Mouse (Mus musculus): Measurements from ENCODE around the gene Spsb2. TPM values are rescaled to one million over a fixed set of nuclear protein-coding genes. Genes with fewer than 3 reads are reported as not detected.

Gene Spsb2
- total and polyA plus RNA-seq, 2 experiments from 2014 or later: 7.3 to 9.6 TPM

GRCm38 (mm10) chr6:124768704-124769044 is 39.8 kb upstream of the Spsb2 start:
- H3K4me1 ChIP-seq (ENCODE audit: insufficient read depth, low read length): peaks cover 19% of the 10 kb centered on the region
- H3K27ac ChIP-seq: peak overlapping the region; percentile 78
- WGBS: 5% methylated on average over 9 of the region's 9 CpGs
- H3K36me3 ChIP-seq (ENCODE audit: insufficient read depth, low read length): no peaks in the 10 kb centered on the region
- H3K9me3 ChIP-seq (ENCODE audit: low read length): no peaks in the 10 kb centered on the region
- ATAC-seq (peak; percentile 13), DNase-seq (ENCODE audit: low spot score) (no peak)
- TF ChIP-seq CTCF (IDR thresholded peaks at IDR 0.05; ENCODE audit: low read depth): no peak
- H3K27me3 ChIP-seq (ENCODE audit: insufficient read depth, low read length): no peaks in the 10 kb centered on the region
- peak overlapping the region; percentile 74 for H3K9ac ChIP-seq (replicated peaks; ENCODE audit: low read length)
- H3K4me3 ChIP-seq (ENCODE audit: low read length): peak overlapping the region; percentile 59
- peak overlapping the region; percentile 75 for H3K4me2 ChIP-seq (ENCODE audit: low read depth, low read length)

DNA sequence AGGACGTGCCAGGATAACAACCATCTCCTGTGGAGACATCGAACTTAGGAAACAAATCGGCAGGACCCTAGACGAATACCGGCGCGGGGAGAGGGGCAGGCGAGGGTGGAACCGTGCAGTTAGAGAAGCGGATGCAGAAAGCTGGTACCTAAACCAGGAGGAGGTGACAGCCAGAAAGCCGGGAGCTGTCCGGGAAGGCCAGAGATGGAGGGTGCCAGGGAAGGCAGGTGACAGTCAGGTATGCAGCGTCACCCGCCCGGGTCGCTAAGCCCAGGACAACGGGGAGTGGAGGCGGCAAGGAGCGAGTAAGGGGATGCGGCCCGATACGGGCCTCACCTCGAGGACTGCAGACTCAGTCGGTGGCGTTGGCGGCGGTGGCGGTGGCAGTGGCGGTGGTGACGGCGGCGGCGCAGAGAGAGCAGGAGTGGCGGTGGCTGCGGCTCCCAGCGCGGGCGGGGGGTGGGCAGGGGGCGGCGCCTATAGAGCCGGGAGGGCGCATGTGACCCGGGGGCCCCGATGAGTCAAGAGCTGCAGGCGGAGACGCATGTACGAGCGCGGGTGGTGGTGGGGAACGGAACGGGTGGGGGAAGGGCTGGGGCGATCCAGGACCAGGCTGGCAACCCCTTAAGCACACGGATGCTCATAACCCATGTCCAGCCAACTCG is 39.2 kb upstream of the Spsb2 start, which contains the start of gene Eno2:
TSS of gene Eno2 (minus strand) at position 573 of the 665 bp plus-strand sequence.
- H3K4me1 ChIP-seq (ENCODE audit: insufficient read depth, low read length): peaks cover 19% of the 10 kb centered on the region
- H3K4me2 ChIP-seq (ENCODE audit: low read depth, low read length): peak within 1 kb of the TSS; percentile 75
- peak within 1 kb of the TSS; percentile 74 for H3K9ac ChIP-seq (replicated peaks; ENCODE audit: low read length)
- H3K27ac ChIP-seq: peak within 1 kb of the TSS; percentile 78
- ATAC-seq (peak; percentile 86), DNase-seq (ENCODE audit: low spot score) (peak; percentile 84)
- H3K27me3 ChIP-seq (ENCODE audit: insufficient read depth, low read length): no peaks in the 10 kb centered on the region
- no peaks in the 10 kb centered on the region for H3K9me3 ChIP-seq (ENCODE audit: low read length)
- H3K4me3 ChIP-seq (ENCODE audit: low read length): peak within 1 kb of the TSS; percentile 59
- under 1% methylated on average over 48 of the region's 54 CpGs for WGBS
- no peak for TF ChIP-seq CTCF (IDR thresholded peaks at IDR 0.05; ENCODE audit: low read depth)
- H3K36me3 ChIP-seq (ENCODE audit: insufficient read depth, low read length): no peaks in the 10 kb centered on the region

- Histone ChIP-seq H3K36me3 (ENCODE audit: insufficient read depth, low read length) (no peaks in the 10 kb centered on the region), H3K9ac (replicated peaks; ENCODE audit: low read length) (peak overlapping the region; percentile 74), H3K27me3 (ENCODE audit: insufficient read depth, low read length) (no peaks in the 10 kb centered on the region), H3K27ac (peak overlapping the region; percentile 78; the same call in 1 of the 2 replicates), H3K4me1 (ENCODE audit: insufficient read depth, low read length) (peaks cover 19% of the 10 kb centered on the region), H3K4me2 (ENCODE audit: low read depth, low read length) (peak overlapping the region; percentile 75), H3K9me3 (ENCODE audit: low read length) (no peaks in the 10 kb centered on the region), H3K4me3 (ENCODE audit: low read length) (peak overlapping the region; percentile 59)
- DNase-seq (ENCODE audit: low spot score) (no peak), ATAC-seq (no peak)
- 57% methylated on average over 7 of the region's 7 CpGs for WGBS
- no peak for TF ChIP-seq CTCF (IDR thresholded peaks at IDR 0.05; ENCODE audit: low read depth)
Measured at GRCm38 (mm10) chr6:124770013-124770412, 38.4 kb upstream of the Spsb2 start.

DNA sequence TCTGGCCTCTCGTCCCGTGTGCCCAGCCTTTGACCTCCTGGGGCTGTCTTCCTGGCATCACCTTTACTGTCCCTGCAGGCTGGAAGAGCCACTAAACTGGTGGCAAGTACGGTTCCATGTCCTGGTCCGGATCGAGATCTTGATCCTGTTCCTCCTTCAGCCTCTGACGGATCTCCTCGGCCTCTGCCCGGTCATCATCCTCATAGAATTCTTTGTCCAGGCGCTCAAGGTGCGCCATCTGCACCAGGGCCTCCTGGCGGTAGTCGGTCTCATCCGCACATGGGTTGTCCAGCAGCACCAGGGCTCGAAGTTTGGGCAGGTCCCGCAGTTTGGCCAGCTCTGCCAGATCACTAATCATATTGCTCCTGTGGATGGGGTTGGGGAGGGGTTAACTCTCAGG is 38.0 kb upstream of the Spsb2 start:
- Histone ChIP-seq H3K36me3 (ENCODE audit: insufficient read depth, low read length) (no peaks in the 10 kb centered on the region), H3K9me3 (ENCODE audit: low read length) (no peaks in the 10 kb centered on the region), H3K27me3 (ENCODE audit: insufficient read depth, low read length) (no peaks in the 10 kb centered on the region), H3K27ac (no peak overlapping the region), H3K4me3 (ENCODE audit: low read length) (no peak overlapping the region), H3K4me1 (ENCODE audit: insufficient read depth, low read length) (peaks cover 19% of the 10 kb centered on the region), H3K9ac (replicated peaks; ENCODE audit: low read length) (peak overlapping the region; percentile 74; the same call in 1 of the 2 replicates), H3K4me2 (ENCODE audit: low read depth, low read length) (peak overlapping the region; percentile 75; the same call in 1 of the 2 replicates)
- no peak for DNase-seq (ENCODE audit: low spot score)
- no peak for TF ChIP-seq CTCF (IDR thresholded peaks at IDR 0.05; ENCODE audit: low read depth)
- no peak for ATAC-seq
- 88% methylated on average over 15 of the region's 15 CpGs for WGBS

DNA sequence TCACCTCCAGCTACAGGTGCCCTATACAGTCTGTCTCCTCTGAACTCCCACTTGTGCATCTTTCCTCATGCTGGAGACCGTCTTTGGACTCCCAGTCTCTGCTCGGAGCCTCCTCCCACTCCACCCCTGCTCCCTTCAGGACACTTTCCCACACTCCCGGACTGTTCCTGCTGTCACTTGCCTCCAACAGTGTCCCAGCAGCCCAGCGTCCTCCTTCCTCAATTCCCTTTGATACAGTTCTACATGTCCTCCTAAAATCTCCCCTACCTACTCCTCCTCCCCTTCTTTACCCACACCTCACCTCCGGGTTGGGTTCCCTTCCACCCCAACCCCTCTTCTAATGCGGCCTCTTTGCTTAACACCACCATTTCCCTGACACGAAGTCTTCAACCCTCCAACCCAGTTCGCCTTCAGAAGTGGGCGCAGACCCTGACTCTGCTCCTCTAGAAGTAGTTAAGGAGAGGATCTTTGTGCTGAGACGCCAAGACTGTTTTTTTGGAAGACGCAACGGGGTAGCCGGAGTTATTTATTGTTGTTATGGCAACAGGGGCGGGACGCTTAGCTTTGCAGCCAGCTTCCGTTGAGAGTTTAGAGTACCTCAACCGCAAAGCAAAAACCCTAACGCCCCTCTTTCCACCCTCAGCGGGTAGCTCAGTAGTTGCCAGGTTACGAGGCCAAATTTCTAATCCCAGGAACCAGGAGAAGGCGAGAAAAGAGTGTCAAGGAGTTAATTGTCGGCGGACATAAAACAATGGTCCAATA is 29.1 kb upstream of the Spsb2 start, which contains the start of gene Lrrc23:
TSS of gene Lrrc23 (minus strand) at position 506 of the 762 bp plus-strand sequence.
- WGBS: 1% methylated on average over 23 of the region's 23 CpGs
- Histone ChIP-seq H3K9ac (replicated peaks; ENCODE audit: low read length) (peak within 1 kb of the TSS; percentile 37; the same call in 1 of the 2 replicates), H3K27me3 (ENCODE audit: insufficient read depth, low read length) (no peaks in the 10 kb centered on the region), H3K27ac (peak within 1 kb of the TSS; percentile 41; the same call in 1 of the 2 replicates), H3K4me2 (ENCODE audit: low read depth, low read length) (peak within 1 kb of the TSS; percentile 76), H3K36me3 (ENCODE audit: insufficient read depth, low read length) (no peaks in the 10 kb centered on the region), H3K9me3 (ENCODE audit: low read length) (no peaks in the 10 kb centered on the region), H3K4me1 (ENCODE audit: insufficient read depth, low read length) (0 out of 2 replicates have a peak, but pooled peaks cover 9% of the 10 kb centered on the region), H3K4me3 (ENCODE audit: low read length) (peak within 1 kb of the TSS; percentile 31)
- no peak for TF ChIP-seq CTCF (IDR thresholded peaks at IDR 0.05; ENCODE audit: low read depth)
- peak; percentile 82 for ATAC-seq
- DNase-seq (ENCODE audit: low spot score): peak; percentile 82

DNA sequence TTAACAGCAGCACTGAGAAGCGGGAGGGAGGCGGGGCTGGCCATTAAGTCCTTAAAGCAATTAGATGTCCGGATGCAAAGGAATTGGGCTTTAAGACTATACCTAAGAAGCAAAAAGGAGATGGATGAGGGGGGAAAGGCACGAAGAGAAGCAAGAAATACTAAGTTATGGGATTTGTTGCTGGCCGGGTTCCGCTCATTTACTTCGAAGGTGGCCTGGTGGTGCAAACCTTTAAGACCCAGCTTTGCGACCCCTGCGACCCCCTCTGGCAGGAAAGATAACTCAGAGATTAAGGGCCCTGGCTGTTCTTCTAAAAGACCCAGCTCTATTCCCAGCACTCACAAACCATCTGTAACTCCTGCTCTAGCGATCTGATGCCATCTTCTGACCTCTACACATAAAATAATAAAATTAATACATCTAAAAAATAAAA is 28.5 kb upstream of the Spsb2 start:
- 0 out of 2 replicates have a peak, but pooled peaks cover 9% of the 10 kb centered on the region for H3K4me1 ChIP-seq (ENCODE audit: insufficient read depth, low read length)
- DNase-seq (ENCODE audit: low spot score) (no peak), ATAC-seq (peak; percentile 31; the same call in 1 of the 2 replicates)
- no peaks in the 10 kb centered on the region for H3K36me3 ChIP-seq (ENCODE audit: insufficient read depth, low read length)
- TF ChIP-seq CTCF (IDR thresholded peaks at IDR 0.05; ENCODE audit: low read depth): peak; percentile 44
- no peaks in the 10 kb centered on the region for H3K9me3 ChIP-seq (ENCODE audit: low read length)
- H3K27me3 ChIP-seq (ENCODE audit: insufficient read depth, low read length): no peaks in the 10 kb centered on the region
- peak overlapping the region; percentile 37; the same call in 1 of the 2 replicates for H3K9ac ChIP-seq (replicated peaks; ENCODE audit: low read length)
- WGBS: 5% methylated on average over 10 of the region's 10 CpGs
- H3K4me2 ChIP-seq (ENCODE audit: low read depth, low read length): peak overlapping the region; percentile 76
- peak overlapping the region; percentile 31 for H3K4me3 ChIP-seq (ENCODE audit: low read length)
- no peak overlapping the region for H3K27ac ChIP-seq
